In genomic region chr3:154825739-154826138, GRCm38 (mm10) we compare ENCODE assay signal across 25 mouse cellular contexts.
DNase-seq lines count a peak whose midpoint lies in the region; ATAC-seq and TF ChIP-seq lines count a peak whose summit lies in the region.
"Had no signal": no experiment of that assay in that cellular context is flagged by ENCODE, and none has a peak within 500 bp of the region (broad histone marks: within the 10 kb centered on the region; RNA-seq: fewer than 3 reads in every experiment).

No protein-coding gene starts in this region.

- peak; percentile 60 for DNase-seq in forebrain, postnatal 0 days
- DNase-seq in layer of hippocampus, adult 11-12 months (ENCODE audit: low spot score): peak; percentile 55
- no peak for DNase-seq in layer of hippocampus, postnatal 10 days (ENCODE audit: low spot score in 2 of 2)
- DNase-seq in right cerebral cortex, postnatal 25 days: peak; percentile 29
- DNase-seq in right cerebral cortex, postnatal 4 days: no peak
- no peak for DNase-seq in gastrocnemius, adult 8-10 months (ENCODE audit: low spot score in 2 of 2)
- DNase-seq in gastrocnemius, postnatal 10 days: no peak
- DNase-seq: cerebellum, adult 9-11 months; heart, adult 2 months; kidney, adult 9 months; kidney, postnatal 25 days; midbrain, embryonic 14.5 days; thymus, adult 18-20 months; thymus, postnatal 4 days had no signal

- H3K27me3 ChIP-seq in forebrain, postnatal 0 days (ENCODE audit: insufficient read depth, low read length): no peaks in the 10 kb centered on the region
- no peaks in the 10 kb centered on the region for H3K27me3 ChIP-seq in forebrain, embryonic 13.5 days
- H3K27me3 ChIP-seq: embryonic facial prominence, embryonic 13.5 days; forebrain, embryonic 15.5 days; hindbrain, embryonic 13.5 days; limb, embryonic 15.5 days; liver, embryonic 15.5 days; neural tube, embryonic 13.5 days; stomach, embryonic 15.5 days had no signal

- 65% methylated on average over 3 of the region's 3 CpGs for WGBS in forebrain, postnatal 0 days
- WGBS in forebrain, embryonic 13.5 days: 68% methylated on average over 3 of the region's 3 CpGs

- H3K27ac ChIP-seq in forebrain, postnatal 0 days (ENCODE audit: low read depth, low read length): no peak overlapping the region
- no peak overlapping the region for H3K27ac ChIP-seq in forebrain, embryonic 13.5 days
- H3K27ac ChIP-seq: embryonic facial prominence, embryonic 13.5 days; forebrain, embryonic 15.5 days; hindbrain, embryonic 13.5 days; limb, embryonic 15.5 days; liver, embryonic 15.5 days; neural tube, embryonic 13.5 days; stomach, embryonic 15.5 days had no signal

- no peak for TF ChIP-seq CTCF in forebrain, postnatal 0 days (IDR thresholded peaks at IDR 0.05; ENCODE audit: low read depth)

- H3K36me3 ChIP-seq in forebrain, postnatal 0 days (ENCODE audit: insufficient read depth): no peaks in the 10 kb centered on the region
- H3K36me3 ChIP-seq in forebrain, embryonic 13.5 days (ENCODE audit: poor library complexity, severe bottlenecking): no peaks in the 10 kb centered on the region
- H3K36me3 ChIP-seq: embryonic facial prominence, embryonic 13.5 days; forebrain, embryonic 15.5 days; G1E; hindbrain, embryonic 13.5 days; limb, embryonic 15.5 days; liver, embryonic 15.5 days; neural tube, embryonic 13.5 days; stomach, embryonic 15.5 days had no signal

- no peak overlapping the region for H3K9ac ChIP-seq in forebrain, postnatal 0 days
- no peak overlapping the region for H3K9ac ChIP-seq in forebrain, embryonic 13.5 days
- H3K9ac ChIP-seq: embryonic facial prominence, embryonic 13.5 days; forebrain, embryonic 15.5 days; hindbrain, embryonic 13.5 days; limb, embryonic 15.5 days; liver, embryonic 15.5 days; neural tube, embryonic 13.5 days; stomach, embryonic 15.5 days had no signal

- no peak overlapping the region for H3K4me3 ChIP-seq in forebrain, postnatal 0 days (ENCODE audit: low read depth, low read length)
- H3K4me3 ChIP-seq in forebrain, embryonic 13.5 days: no peak overlapping the region
- H3K4me3 ChIP-seq: embryonic facial prominence, embryonic 13.5 days; forebrain, embryonic 15.5 days; heart, adult 2 months; hindbrain, embryonic 13.5 days; limb, embryonic 15.5 days; liver, embryonic 15.5 days; neural tube, embryonic 13.5 days; stomach, embryonic 15.5 days had no signal

- no peaks in the 10 kb centered on the region for H3K9me3 ChIP-seq in forebrain, postnatal 0 days (ENCODE audit: low read length)
- no peaks in the 10 kb centered on the region for H3K9me3 ChIP-seq in forebrain, embryonic 13.5 days (replicated peaks)
- H3K9me3 ChIP-seq: embryonic facial prominence, embryonic 13.5 days; forebrain, embryonic 15.5 days; hindbrain, embryonic 13.5 days; limb, embryonic 15.5 days; liver, embryonic 15.5 days; neural tube, embryonic 13.5 days; stomach, embryonic 15.5 days had no signal

- ATAC-seq in forebrain, postnatal 0 days: no peak
- ATAC-seq in forebrain, embryonic 13.5 days: no peak
- ATAC-seq: forebrain, embryonic 15.5 days; inflammation-experienced regulatory T-cells, adult 6 months; lung, postnatal 0 days had no signal

- H3K4me1 ChIP-seq in forebrain, postnatal 0 days (ENCODE audit: insufficient read depth): no peaks in the 10 kb centered on the region
- no peaks in the 10 kb centered on the region for H3K4me1 ChIP-seq in forebrain, embryonic 13.5 days
- H3K4me1 ChIP-seq: embryonic facial prominence, embryonic 13.5 days; forebrain, embryonic 15.5 days; hindbrain, embryonic 13.5 days; limb, embryonic 15.5 days; liver, embryonic 15.5 days; neural tube, embryonic 13.5 days; stomach, embryonic 15.5 days had no signal

- H3K4me2 ChIP-seq in forebrain, postnatal 0 days (ENCODE audit: low read depth): no peak overlapping the region
- H3K4me2 ChIP-seq in forebrain, embryonic 13.5 days: no peak overlapping the region
- H3K4me2 ChIP-seq: embryonic facial prominence, embryonic 13.5 days; forebrain, embryonic 15.5 days; hindbrain, embryonic 13.5 days; limb, embryonic 15.5 days; liver, embryonic 15.5 days; neural tube, embryonic 13.5 days; stomach, embryonic 15.5 days had no signal

Comparison
In these comparisons a context has a peak if more than half of its experiments do, and no peak if none do; other contexts are left out.
1. DNase-seq: peak in forebrain, postnatal 0 days (single experiment), layer of hippocampus, adult 11-12 months (single experiment) and right cerebral cortex, postnatal 25 days (single experiment); none in layer of hippocampus, postnatal 10 days (0 of 2), right cerebral cortex, postnatal 4 days (single experiment), gastrocnemius, adult 8-10 months (0 of 2) and gastrocnemius, postnatal 10 days (single experiment).